Mouse (Mus musculus): ENCODE measurements around the gene 4833427G06Rik.

4833427G06Rik gene

GRCm38 (mm10) chr9:51068202-51068601, 33.7 kb downstream of the 4833427G06Rik start:
- DNase-seq (ENCODE audit: low read depth, low spot score) = no peak

GRCm38 (mm10) chr9:51060601-51061000, 41.3 kb downstream of the 4833427G06Rik start, which contains the start of gene Btg4:
Gene Btg4, plus strand, starts transcription at chr9:51060901.
- DNase-seq (ENCODE audit: low read depth, low spot score) = no peak

- no peak for DNase-seq (ENCODE audit: low read depth, low spot score)
These were observed 42.8 kb downstream of the 4833427G06Rik start for GRCm38 (mm10) chr9:51058951-51059521.

GRCm38 (mm10) chr9:51056360-51057324, 45.2 kb downstream of the 4833427G06Rik start:
- DNase-seq (ENCODE audit: low read depth, low spot score) = no peak

- peak; percentile 54 for DNase-seq (ENCODE audit: low read depth, low spot score)
These were observed 49.7 kb downstream of the 4833427G06Rik start for GRCm38 (mm10) chr9:51052180-51052579.

- DNase-seq (ENCODE audit: low read depth, low spot score) = no peak
These were observed 59.7 kb downstream of the 4833427G06Rik start for GRCm38 (mm10) chr9:51042136-51042535.

- no peak for DNase-seq (ENCODE audit: low read depth, low spot score)
These were observed 60.3 kb downstream of the 4833427G06Rik start for GRCm38 (mm10) chr9:51041491-51041980.

- peak; percentile 24 for DNase-seq (ENCODE audit: low read depth, low spot score)
These were observed 68.9 kb downstream of the 4833427G06Rik start for GRCm38 (mm10) chr9:51032785-51033529.

GRCm38 (mm10) chr9:51032291-51032690, 69.6 kb downstream of the 4833427G06Rik start:
- no peak for DNase-seq (ENCODE audit: low read depth, low spot score)

- DNase-seq (ENCODE audit: low read depth, low spot score) = no peak
These were observed 70.3 kb downstream of the 4833427G06Rik start for GRCm38 (mm10) chr9:51031603-51032002.

All from A20 (cell line).